Mouse (Mus musculus): Measurements from ENCODE around the gene Scgb2b27. TPM values are rescaled to one million over a fixed set of nuclear protein-coding genes. Genes with fewer than 3 reads are reported as not detected.

Scgb2b27 gene
- not detected in 2 replicates for polyA plus RNA-seq (2012; rRNA removed)

GRCm38 (mm10) chr7:34013842-34014241, at the start of gene Scgb2b27:
TSS of gene Scgb2b27 (minus strand) at chr7:34013942.

GRCm38 (mm10) chr7:34021183-34021582, 7.4 kb upstream of the Scgb2b27 start, which contains the start of gene Scgb1b27:
TSS of gene Scgb1b27 (plus strand) at chr7:34021483.

Other genes starting within 250 kb of the Scgb2b27 start
- not detected in 2 replicates for gene Scgb2b26, start 68.9 kb downstream of the Scgb2b27 start, polyA plus RNA-seq (2012; rRNA removed)
- gene Scgb1b27, start 7.5 kb upstream of the Scgb2b27 start, polyA plus RNA-seq (2012; rRNA removed): not detected in 2 replicates
- not detected in 2 replicates for gene Scgb1b30, start 81.5 kb upstream of the Scgb2b27 start, polyA plus RNA-seq (2012; rRNA removed)
- gene Wtip, start 119.3 kb upstream of the Scgb2b27 start, polyA plus RNA-seq (2012; rRNA removed): 2.2 and 2.7 TPM in 2 replicates
- 60.6 and 74.1 TPM in 2 replicates for gene Uba2, start 155.7 kb upstream of the Scgb2b27 start, polyA plus RNA-seq (2012; rRNA removed)
- gene Pdcd2l, start 182.7 kb upstream of the Scgb2b27 start, polyA plus RNA-seq (2012; rRNA removed): 14.3 and 15.8 TPM in 2 replicates
- 71.5 and 87.5 TPM in 2 replicates for gene Gpi1, start 216.4 kb upstream of the Scgb2b27 start, polyA plus RNA-seq (2012; rRNA removed)
- not detected in 2 replicates for gene Gm6096, start 237.1 kb upstream of the Scgb2b27 start, polyA plus RNA-seq (2012; rRNA removed)